Mouse (Mus musculus) cortical plate, adult 2 months (tissue): ENCODE measurements around the gene Ier3.

Experiments
- CTCF ChIP-seq: fragments of 200-500 bp; IDR thresholded peaks from 2 replicates; pipeline ENCODE4 v1.5.1; 2011; ENCODE audit warnings: mild to moderate bottlenecking, control low read depth, low read length; ENCODE audit not compliant: insufficient read depth; ENCODE audit errors: extremely low read depth
- POLR2A ChIP-seq: fragments of 200-500 bp; IDR thresholded peaks from 2 replicates; pipeline ENCODE4 v1.6.1; 2011; ENCODE audit warnings: mild to moderate bottlenecking, low read length, control low read depth; ENCODE audit not compliant: insufficient read depth; ENCODE audit errors: extremely low read depth

GRCm38 (mm10) chr17:35782398-35782797 is 39.1 kb upstream of the Ier3 start:
- TF ChIP-seq CTCF, result no peak
- TF ChIP-seq POLR2A, result no peak
